Mouse (Mus musculus) MEL (cell line): ENCODE data around the gene Tmem80. TPM values are rescaled to one million over a fixed set of nuclear protein-coding genes. Genes with fewer than 3 reads are reported as not detected.

ENCODE experiments used
- DNase-seq: peaks from one replicate; pipeline ENCODE4 v3.0.0; 2011; ENCODE audit warnings: low read depth, low spot score
- H3K27ac ChIP-seq: 2 replicates; pipeline ENCODE4 v1.5.1; 2012; ENCODE audit warnings: low read depth, mild to moderate bottlenecking, control low read depth, low read length, moderate library complexity; ENCODE audit not compliant: control insufficient read depth
- H3K27me3 ChIP-seq, 2 experiments: fragments of 150-350 bp in 1 of 2; sonication (generic) in 1 of 2; 2 replicates each; pipeline ENCODE4 v1.6.1; 2012; ENCODE audit warnings: low read length in 2 of 2, mild to moderate bottlenecking in 2 of 2, improper control_type of control experiment in 1 of 2, moderate library complexity in 1 of 2; ENCODE audit not compliant: insufficient read depth in 2 of 2, control insufficient read depth in 1 of 2
- H3K36me3 ChIP-seq, 2 experiments: 2 replicates each; pipeline ENCODE4 v1.6.1; 2012 to 2014; ENCODE audit warnings: low read length in 2 of 2, improper control_type of control experiment in 1 of 2, inconsistent platforms in 1 of 2, mild to moderate bottlenecking in 1 of 2; ENCODE audit not compliant: insufficient read depth in 2 of 2, control insufficient read depth in 1 of 2
- H3K4me1 ChIP-seq, 2 experiments: fragments of 150-350 bp in 1 of 2; sonication (generic) in 1 of 2; 2 replicates each; pipeline ENCODE4 v1.6.1; 2012; ENCODE audit warnings: low read length in 2 of 2, improper control_type of control experiment in 1 of 2, mild to moderate bottlenecking in 1 of 2; ENCODE audit not compliant: insufficient read depth in 2 of 2, control insufficient read depth in 1 of 2
- H3K4me3 ChIP-seq, 2 experiments: fragments of 150-350 bp in 1 of 2; sonication (generic) in 1 of 2; 2 replicates each; pipeline ENCODE4 v1.5.1; 2012; ENCODE audit warnings: low read depth in 2 of 2, low read length in 2 of 2, mild to moderate bottlenecking in 2 of 2, moderate library complexity in 2 of 2, control low read depth in 1 of 2, improper control_type of control experiment in 1 of 2; ENCODE audit not compliant: control insufficient read depth in 1 of 2, insufficient read depth in 1 of 2
- H3K79me2 ChIP-seq: 2 replicates; pipeline ENCODE4 v1.6.1; 2012; ENCODE audit warnings: mild to moderate bottlenecking, low read length, moderate library complexity; ENCODE audit not compliant: control insufficient read depth, poor library complexity, insufficient read depth
- H3K9ac ChIP-seq: 2 replicates; pipeline ENCODE4 v1.6.1; 2012; ENCODE audit warnings: low read depth, mild to moderate bottlenecking, control low read depth, low read length, moderate library complexity; ENCODE audit not compliant: control insufficient read depth, poor library complexity, severe bottlenecking
- H3K9me3 ChIP-seq: fragments of 150-350 bp; sonication (generic); replicated peaks from 2 replicates; pipeline ENCODE4 v1.6.1; 2012; ENCODE audit warnings: mild to moderate bottlenecking, low read length, improper control_type of control experiment, moderate library complexity; ENCODE audit not compliant: insufficient read depth
- BHLHE40 ChIP-seq: IDR thresholded peaks from 2 replicates; pipeline ENCODE4 v1.6.1; 2012; ENCODE audit warnings: low read depth, mild to moderate bottlenecking, inconsistent platforms, low read length, improper control_type of control experiment, borderline replicate concordance
- CHD1 ChIP-seq: IDR thresholded peaks from 2 replicates; pipeline ENCODE4 v1.6.1; 2012; ENCODE audit warnings: low read depth, mild to moderate bottlenecking, inconsistent platforms, low read length, improper control_type of control experiment
- CHD2 ChIP-seq: IDR thresholded peaks from 2 replicates; pipeline ENCODE4 v1.6.1; 2011; ENCODE audit warnings: low read length, improper control_type of control experiment
- CTCF ChIP-seq, 3 experiments: IDR thresholded peaks in 2 of 3; conservative IDR thresholded peaks in 1 of 3; 2 replicates each; pipeline ENCODE4 v1.5.1; 2011 to 2012; ENCODE audit warnings: low read length in 3 of 3, low read depth in 2 of 3, mild to moderate bottlenecking in 2 of 3, improper control_type of control experiment in 1 of 3, inconsistent platforms in 1 of 3, mixed read lengths in 1 of 3, moderate library complexity in 1 of 3; ENCODE audit not compliant: control insufficient read depth in 1 of 3, insufficient read depth in 1 of 3, poor library complexity in 1 of 3, severe bottlenecking in 1 of 3
- E2F4 ChIP-seq: IDR thresholded peaks from 2 replicates; pipeline ENCODE4 v1.6.1; 2011; ENCODE audit warnings: low read depth, low read length, improper control_type of control experiment, borderline replicate concordance
- ETS1 ChIP-seq: IDR thresholded peaks from 2 replicates; pipeline ENCODE4 v1.6.1; 2012; ENCODE audit warnings: low read depth, mild to moderate bottlenecking, inconsistent platforms, low read length, improper control_type of control experiment, moderate library complexity
- GATA1 ChIP-seq: IDR thresholded peaks from 2 replicates; pipeline ENCODE4 v1.6.1; 2011; ENCODE audit warnings: low read depth, low read length, improper control_type of control experiment
- JUND ChIP-seq: IDR thresholded peaks from 2 replicates; pipeline ENCODE4 v1.6.1; 2011; ENCODE audit warnings: low read depth, mild to moderate bottlenecking, improper control_type of control experiment, low read length
- KAT2A ChIP-seq: conservative IDR thresholded peaks from 2 replicates; pipeline ENCODE4 v1.6.1; 2012; ENCODE audit warnings: low read depth, low read length, improper control_type of control experiment, inconsistent platforms
- MAX ChIP-seq: IDR thresholded peaks from 2 replicates; pipeline ENCODE4 v1.6.1; 2011; ENCODE audit warnings: low read length, improper control_type of control experiment
- MXI1 ChIP-seq: IDR thresholded peaks from 2 replicates; pipeline ENCODE4 v1.6.1; 2011; ENCODE audit warnings: mild to moderate bottlenecking, low read depth, low read length, improper control_type of control experiment
- NELFE ChIP-seq: IDR thresholded peaks from 2 replicates; pipeline ENCODE4 v1.6.1; 2011; ENCODE audit warnings: low read depth, low read length, improper control_type of control experiment
- NRF1 ChIP-seq: IDR thresholded peaks from 2 replicates; pipeline ENCODE4 v1.6.1; 2014; ENCODE audit warnings: low read depth, mild to moderate bottlenecking, inconsistent platforms, low read length, improper control_type of control experiment, moderate library complexity; ENCODE audit not compliant: poor library complexity, insufficient read depth, severe bottlenecking
- POLR2AphosphoS2 ChIP-seq: IDR thresholded peaks from 2 replicates; pipeline ENCODE4 v1.6.1; 2011; ENCODE audit warnings: low read length, improper control_type of control experiment
- POLR2AphosphoS5 ChIP-seq: IDR thresholded peaks from 2 replicates; pipeline ENCODE4 v1.6.1; 2012; ENCODE audit warnings: low read depth, borderline replicate concordance, mild to moderate bottlenecking, inconsistent platforms, low read length, moderate library complexity, mixed read lengths
- RCOR1 ChIP-seq: IDR thresholded peaks from 2 replicates; pipeline ENCODE4 v1.6.1; 2012; ENCODE audit warnings: low read depth, mild to moderate bottlenecking, inconsistent platforms, low read length, improper control_type of control experiment
- SIN3A ChIP-seq: IDR thresholded peaks from 2 replicates; pipeline ENCODE4 v1.6.1; 2012; ENCODE audit warnings: low read length, improper control_type of control experiment, inconsistent platforms
- SMC3 ChIP-seq: IDR thresholded peaks from 2 replicates; pipeline ENCODE4 v1.6.1; 2011; ENCODE audit warnings: low read depth, low read length, improper control_type of control experiment
- TBP ChIP-seq: IDR thresholded peaks from 2 replicates; pipeline ENCODE4 v1.8.0; 2011; ENCODE audit warnings: low read depth, low read length, improper control_type of control experiment
- UBTF ChIP-seq: IDR thresholded peaks from 2 replicates; pipeline ENCODE4 v1.6.1; 2012; ENCODE audit warnings: low read depth, mild to moderate bottlenecking, inconsistent platforms, low read length, improper control_type of control experiment, moderate library complexity, borderline replicate concordance; ENCODE audit not compliant: insufficient read depth
- USF1 ChIP-seq: IDR thresholded peaks from 2 replicates; pipeline ENCODE4 v1.6.1; 2014; ENCODE audit warnings: low read depth, mild to moderate bottlenecking, inconsistent platforms, low read length, improper control_type of control experiment, moderate library complexity
- USF2 ChIP-seq, 2 experiments: IDR thresholded peaks; 2 replicates each; pipeline ENCODE4 v1.6.1; 2011 to 2012; ENCODE audit warnings: improper control_type of control experiment in 2 of 2, low read length in 2 of 2, borderline replicate concordance in 1 of 2, inconsistent platforms in 1 of 2, low read depth in 1 of 2, mild to moderate bottlenecking in 1 of 2; ENCODE audit not compliant: insufficient read depth in 1 of 2
- ZC3H11A ChIP-seq: IDR thresholded peaks from 2 replicates; pipeline ENCODE4 v1.6.1; 2012; ENCODE audit warnings: low read depth, mild to moderate bottlenecking, inconsistent platforms, low read length, improper control_type of control experiment
- ZMIZ1 ChIP-seq: IDR thresholded peaks from 2 replicates; pipeline ENCODE4 v1.6.1; 2012; ENCODE audit warnings: low read depth, mild to moderate bottlenecking, inconsistent platforms, low read length, improper control_type of control experiment, moderate library complexity
- ZNF384 ChIP-seq: IDR thresholded peaks from 2 replicates; pipeline ENCODE4 v1.6.1; 2012; ENCODE audit warnings: low read depth, mild to moderate bottlenecking, inconsistent platforms, low read length, improper control_type of control experiment
- polyA plus RNA-seq, 2 experiments: library from polyadenylated mRNA; stranded (reverse) in 1 of 2; unstranded in 1 of 2; fragments of >175 nt in 1 of 2; fragments of >200 nt in 1 of 2; gene quantifications; 2 replicates each; pipeline versions ENCODE4 v1.2.1 to v1.2.4; 2012; ENCODE audit warnings: low replicate concordance in 2 of 2, low read depth in 1 of 2; ENCODE audit not compliant: insufficient read length in 2 of 2, insufficient read depth in 1 of 2, missing spikeins in 1 of 2
- total RNA-seq: library from RNA; depleted of rRNA; stranded (reverse); fragments of 300-350 nt; gene quantifications from 2 replicates; pipeline ENCODE4 v1.2.3, GENCODE M21; 2012

Tmem80 gene
- total and polyA plus RNA-seq, 3 experiments, result 12.3 to 27.7 TPM; not detected in 1

GRCm38 (mm10) chr7:141364349-141365048 is 37.0 kb downstream of the Tmem80 start (continued):
- peak; percentile 59; the same call in 1 of the 2 replicates for TF ChIP-seq MXI1
- TF ChIP-seq NELFE, result no peak
- TF ChIP-seq MAX, result no peak; the same call in none of the 2 replicates
- TF ChIP-seq NRF1, result no peak
- TF ChIP-seq CHD1, result no peak
- no peak for TF ChIP-seq E2F4
- TF ChIP-seq UBTF, result no peak
- peak; percentile 68; the same call in 1 of the 2 replicates for TF ChIP-seq RCOR1
- TF ChIP-seq CHD2, result no peak
- no peak for TF ChIP-seq TBP
- TF ChIP-seq ZMIZ1, result 0 out of 2 replicates have a peak, but pooled peaks have one; percentile 30
- TF ChIP-seq KAT2A, result no peak
- TF ChIP-seq BHLHE40, result no peak; the same call in 1 of the 2 replicates
- peak; percentile 95 for TF ChIP-seq GATA1
- 0 out of 2 replicates have a peak, but pooled peaks have one; percentile 54 for TF ChIP-seq JUND
- TF ChIP-seq USF2 (IDR thresholded peaks at IDR 0.05; ENCODE audit: borderline replicate concordance in 1 of 2, insufficient read depth in 1 of 2, low read depth in 1 of 2, low read length in 2 of 2), result no peak
- TF ChIP-seq USF1, result no peak
- peak; percentile 79 for TF ChIP-seq SIN3A

GRCm38 (mm10) chr7:141365049-141365445 is 37.5 kb downstream of the Tmem80 start:
- H3K36me3 ChIP-seq, result peaks cover 0 to 21% of the 10 kb centered on the region in 2 experiments; a peak in 2 of 4 replicates
- TF ChIP-seq CTCF (IDR thresholded peaks at IDR 0.05 in 2 of 3, conservative IDR thresholded peaks at IDR 0.05 in 1 of 3; ENCODE audit: control insufficient read depth in 1 of 3, insufficient read depth in 1 of 3, low read depth in 2 of 3, low read length in 3 of 3, poor library complexity in 1 of 3, severe bottlenecking in 1 of 3) (no peak), CHD1 (no peak), E2F4 (no peak), ZNF384 (no peak), POLR2AphosphoS2 (no peak), KAT2A (no peak), SIN3A (no peak), TBP (no peak), JUND (no peak), ETS1 (no peak), SMC3 (no peak), MAX (no peak), ZC3H11A (no peak), NELFE (no peak), RCOR1 (no peak), POLR2AphosphoS5 (no peak)
- H3K4me1 ChIP-seq, result peaks cover 17 to 22% of the 10 kb centered on the region in 2 experiments
- H3K9me3 ChIP-seq, result no peaks in the 10 kb centered on the region
- 0 out of 2 replicates have a peak overlapping the region, but pooled peaks have one; percentile 3 for H3K27ac ChIP-seq
- no peaks in the 10 kb centered on the region for H3K27me3 ChIP-seq
- H3K4me3 ChIP-seq, result no peak overlapping the region
- DNase-seq, result no peak
- H3K9ac ChIP-seq, result no peak overlapping the region
- H3K79me2 ChIP-seq, result no peaks in the 10 kb centered on the region
